Mouse (Mus musculus): ENCODE measurements around the gene Creb1.

The Creb1 gene

GRCm38 (mm10) chr1:64531548-64531947 is 897 bp upstream of the Creb1 start:
- TF ChIP-seq CTCF (conservative IDR thresholded peaks at IDR 0.05; ENCODE audit: low read length), result no peak
- TF ChIP-seq POU5F1 (IDR thresholded peaks at IDR 0.05; ENCODE audit: borderline replicate concordance, low read length), result no peak
- TF ChIP-seq NANOG (IDR thresholded peaks at IDR 0.05; ENCODE audit: borderline replicate concordance, low read length), result no peak
- peaks cover 26% of the 10 kb centered on the region for H3K4me1 ChIP-seq (replicated peaks; ENCODE audit: low read depth, low read length)
- peak overlapping the region; percentile 92 for H3K4me3 ChIP-seq (replicated peaks; ENCODE audit: low read length)
- no peaks in the 10 kb centered on the region for H3K9me3 ChIP-seq (ENCODE audit: low read length)
- no peaks in the 10 kb centered on the region for H3K36me3 ChIP-seq (ENCODE audit: insufficient read depth, low read length)
- H3K27me3 ChIP-seq (ENCODE audit: insufficient read depth, low read length), result no peaks in the 10 kb centered on the region

GRCm38 (mm10) chr1:64532067-64532523 is 350 bp upstream of the Creb1 start:
- no peak for TF ChIP-seq CTCF (conservative IDR thresholded peaks at IDR 0.05; ENCODE audit: low read length)
- TF ChIP-seq NANOG (IDR thresholded peaks at IDR 0.05; ENCODE audit: borderline replicate concordance, low read length), result no peak
- TF ChIP-seq POU5F1 (IDR thresholded peaks at IDR 0.05; ENCODE audit: borderline replicate concordance, low read length), result no peak
- Histone ChIP-seq H3K4me1 (replicated peaks; ENCODE audit: low read depth, low read length) (peaks cover 26% of the 10 kb centered on the region), H3K9me3 (ENCODE audit: low read length) (no peaks in the 10 kb centered on the region), H3K4me3 (replicated peaks; ENCODE audit: low read length) (peak overlapping the region; percentile 92), H3K27me3 (ENCODE audit: insufficient read depth, low read length) (no peaks in the 10 kb centered on the region), H3K36me3 (ENCODE audit: insufficient read depth, low read length) (no peaks in the 10 kb centered on the region)

- TF ChIP-seq POU5F1 (IDR thresholded peaks at IDR 0.05; ENCODE audit: borderline replicate concordance, low read length), result no peak
- TF ChIP-seq CTCF (conservative IDR thresholded peaks at IDR 0.05; ENCODE audit: low read length), result no peak
- TF ChIP-seq NANOG (IDR thresholded peaks at IDR 0.05; ENCODE audit: borderline replicate concordance, low read length), result no peak
- H3K9me3 ChIP-seq (ENCODE audit: low read length), result no peaks in the 10 kb centered on the region
- no peaks in the 10 kb centered on the region for H3K27me3 ChIP-seq (ENCODE audit: insufficient read depth, low read length)
- H3K4me1 ChIP-seq (replicated peaks; ENCODE audit: low read depth, low read length), result peaks cover 27% of the 10 kb centered on the region
- H3K4me3 ChIP-seq (replicated peaks; ENCODE audit: low read length), result peak overlapping the region; percentile 92
- H3K36me3 ChIP-seq (ENCODE audit: insufficient read depth, low read length), result no peaks in the 10 kb centered on the region
These were observed 1.3 kb downstream of the Creb1 start for GRCm38 (mm10) chr1:64533471-64534443.

GRCm38 (mm10) chr1:64538837-64539367 is 6.5 kb downstream of the Creb1 start:
- peaks cover 13% of the 10 kb centered on the region for H3K4me1 ChIP-seq (replicated peaks; ENCODE audit: low read depth, low read length)
- no peaks in the 10 kb centered on the region for H3K36me3 ChIP-seq (ENCODE audit: insufficient read depth, low read length)
- no peaks in the 10 kb centered on the region for H3K27me3 ChIP-seq (ENCODE audit: insufficient read depth, low read length)
- no peak overlapping the region for H3K4me3 ChIP-seq (replicated peaks; ENCODE audit: low read length)
- no peaks in the 10 kb centered on the region for H3K9me3 ChIP-seq (ENCODE audit: low read length)
- no peak for TF ChIP-seq CTCF (conservative IDR thresholded peaks at IDR 0.05; ENCODE audit: low read length)
- TF ChIP-seq POU5F1 (IDR thresholded peaks at IDR 0.05; ENCODE audit: borderline replicate concordance, low read length), result no peak
- no peak for TF ChIP-seq NANOG (IDR thresholded peaks at IDR 0.05; ENCODE audit: borderline replicate concordance, low read length)

DNA sequence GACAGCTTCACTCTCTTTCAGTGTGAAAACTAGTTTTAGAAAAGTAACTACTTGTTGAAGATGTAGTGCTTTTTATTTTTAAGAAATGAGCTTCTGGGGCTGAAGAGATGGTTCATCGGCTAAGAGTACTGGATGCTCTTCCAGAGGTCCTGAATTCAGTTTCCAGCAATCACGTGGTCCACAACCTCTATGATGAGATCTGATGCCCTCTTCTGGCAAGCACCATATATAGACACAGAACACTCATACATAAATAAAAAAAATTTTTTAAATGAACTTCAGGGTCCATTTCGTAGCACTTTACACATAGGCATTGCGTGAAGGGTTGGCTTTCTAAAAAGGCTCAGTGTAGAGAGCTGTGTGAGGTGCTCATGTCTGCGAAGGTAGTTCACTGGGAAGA is 11.3 kb downstream of the Creb1 start:
- Histone ChIP-seq H3K4me3 (replicated peaks; ENCODE audit: low read length) (no peak overlapping the region), H3K27me3 (ENCODE audit: insufficient read depth, low read length) (no peaks in the 10 kb centered on the region), H3K4me1 (replicated peaks; ENCODE audit: low read depth, low read length) (peaks cover 14% of the 10 kb centered on the region), H3K36me3 (ENCODE audit: insufficient read depth, low read length) (no peaks in the 10 kb centered on the region), H3K9me3 (ENCODE audit: low read length) (no peaks in the 10 kb centered on the region)
- no peak for TF ChIP-seq POU5F1 (IDR thresholded peaks at IDR 0.05; ENCODE audit: borderline replicate concordance, low read length)
- no peak for TF ChIP-seq CTCF (conservative IDR thresholded peaks at IDR 0.05; ENCODE audit: low read length)
- TF ChIP-seq NANOG (IDR thresholded peaks at IDR 0.05; ENCODE audit: borderline replicate concordance, low read length), result no peak

DNA sequence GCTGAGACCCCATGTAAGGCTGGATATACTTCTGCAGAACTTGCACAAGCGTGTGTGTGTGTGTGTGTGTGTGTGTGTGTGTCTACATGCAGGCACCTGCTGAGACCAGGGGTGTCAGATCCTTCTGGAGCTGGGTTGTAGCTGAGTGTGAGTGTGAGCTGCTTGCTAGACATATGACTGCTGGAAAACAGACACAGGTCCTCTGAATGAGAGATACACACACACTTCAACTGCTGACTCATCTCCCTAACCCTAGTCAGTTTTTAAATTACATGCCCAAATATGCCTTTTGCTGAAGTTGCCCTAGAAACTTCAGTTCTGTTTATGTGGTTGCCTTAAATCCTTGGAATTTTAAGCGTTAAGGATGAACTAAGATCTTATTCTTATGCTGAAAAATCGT is 13.6 kb downstream of the Creb1 start:
- H3K36me3 ChIP-seq (ENCODE audit: insufficient read depth, low read length), result peaks cover 6% of the 10 kb centered on the region; the same call in 1 of the 2 replicates
- peaks cover 10% of the 10 kb centered on the region for H3K4me1 ChIP-seq (replicated peaks; ENCODE audit: low read depth, low read length)
- no peak overlapping the region for H3K4me3 ChIP-seq (replicated peaks; ENCODE audit: low read length)
- H3K9me3 ChIP-seq (ENCODE audit: low read length), result no peaks in the 10 kb centered on the region
- TF ChIP-seq CTCF (conservative IDR thresholded peaks at IDR 0.05; ENCODE audit: low read length), result no peak
- no peak for TF ChIP-seq POU5F1 (IDR thresholded peaks at IDR 0.05; ENCODE audit: borderline replicate concordance, low read length)
- no peak for TF ChIP-seq NANOG (IDR thresholded peaks at IDR 0.05; ENCODE audit: borderline replicate concordance, low read length)
- H3K27me3 ChIP-seq (ENCODE audit: insufficient read depth, low read length), result no peaks in the 10 kb centered on the region

- Histone ChIP-seq H3K36me3 (ENCODE audit: insufficient read depth, low read length) (peaks cover 17% of the 10 kb centered on the region; the same call in 1 of the 2 replicates), H3K9me3 (ENCODE audit: low read length) (no peaks in the 10 kb centered on the region), H3K27me3 (ENCODE audit: insufficient read depth, low read length) (no peaks in the 10 kb centered on the region), H3K4me3 (replicated peaks; ENCODE audit: low read length) (no peak overlapping the region), H3K4me1 (replicated peaks; ENCODE audit: low read depth, low read length) (peaks cover 5% of the 10 kb centered on the region)
- TF ChIP-seq NANOG (IDR thresholded peaks at IDR 0.05; ENCODE audit: borderline replicate concordance, low read length) (no peak), POU5F1 (IDR thresholded peaks at IDR 0.05; ENCODE audit: borderline replicate concordance, low read length) (no peak), CTCF (conservative IDR thresholded peaks at IDR 0.05; ENCODE audit: low read length) (no peak)
These were observed 16.9 kb downstream of the Creb1 start for GRCm38 (mm10) chr1:64549380-64549779.

DNA sequence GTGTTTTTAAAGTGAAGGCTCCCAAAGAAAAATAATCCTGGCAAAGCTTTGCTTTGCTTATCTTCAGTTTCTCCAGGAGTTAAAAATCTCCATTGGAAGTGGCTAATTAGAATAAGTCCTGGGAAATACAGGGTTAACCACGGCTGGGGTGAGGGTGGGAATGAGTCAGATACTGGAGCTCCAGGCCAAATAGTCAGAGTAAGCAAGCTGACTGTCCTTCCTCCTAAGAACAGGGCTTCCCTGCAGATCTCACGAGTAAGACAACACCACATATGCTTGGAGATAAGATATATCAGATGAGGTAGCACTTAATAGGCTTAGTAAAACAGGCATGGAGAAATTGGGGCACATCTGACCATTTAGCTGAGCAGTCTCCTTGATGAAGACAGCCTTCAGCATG is 19.5 kb downstream of the Creb1 start:
- no peak for TF ChIP-seq CTCF (conservative IDR thresholded peaks at IDR 0.05; ENCODE audit: low read length)
- no peak overlapping the region for H3K4me3 ChIP-seq (replicated peaks; ENCODE audit: low read length)
- H3K4me1 ChIP-seq (replicated peaks; ENCODE audit: low read depth, low read length), result no peaks in the 10 kb centered on the region
- peaks cover 17% of the 10 kb centered on the region; the same call in 1 of the 2 replicates for H3K36me3 ChIP-seq (ENCODE audit: insufficient read depth, low read length)
- no peaks in the 10 kb centered on the region for H3K27me3 ChIP-seq (ENCODE audit: insufficient read depth, low read length)
- no peaks in the 10 kb centered on the region for H3K9me3 ChIP-seq (ENCODE audit: low read length)

Measured in E14TG2a.4 (cell line).